Mouse (Mus musculus) left cerebral cortex, postnatal 10 days (tissue): ENCODE data around the gene Etfdh. TPM values are rescaled to one million over a fixed set of nuclear protein-coding genes. Genes with fewer than 3 reads are reported as not detected.
A peak's percentile ranks its signal among the peaks of the same experiment; 100 is the strongest.

Source experiments
- DNase-seq, 2 experiments: peaks; one replicate each; pipeline ENCODE4 v3.0.0; 2021 to 2022; ENCODE audit warnings: low spot score in 2 of 2, mixed read lengths in 1 of 2; ENCODE audit errors: extremely low spot score in 1 of 2
- intact Hi-C: fragments of 180-260 bp; cut with DNase I; formaldehyde crosslinking; loops from one replicate; pipeline ENCODE4 v1.15.1; 2025
- total RNA-seq, 2 experiments: library from RNA; stranded (reverse); gene quantifications; 2 replicates each; pipeline ENCODE4 v1.2.3; 2021

Gene Etfdh
- 10 to 100 TPM; 26.0 to 27.3 TPM for total RNA-seq

DNA sequence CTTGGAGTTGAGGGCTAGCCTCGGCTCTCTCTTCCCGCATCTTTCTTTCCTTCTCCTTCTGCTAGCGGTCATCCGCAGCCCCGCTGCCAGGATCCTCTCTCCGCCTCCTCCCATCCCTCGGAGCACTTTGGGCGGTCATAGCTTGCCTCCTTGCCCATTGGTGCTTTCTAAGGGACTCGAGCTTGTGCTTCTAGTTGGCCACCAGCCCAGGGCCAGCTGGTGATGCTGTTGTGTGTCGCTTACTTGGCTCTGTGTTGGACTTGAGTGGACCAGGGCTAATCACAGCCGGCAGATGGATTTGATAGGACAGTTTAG lies at the start of gene Etfdh:
Gene Etfdh (minus strand): TSS at position 85 of the 315 bp plus-strand sequence.
- DNase-seq = peak; percentile 68 to 87
- intact Hi-C loops = no loop called here

DNA sequence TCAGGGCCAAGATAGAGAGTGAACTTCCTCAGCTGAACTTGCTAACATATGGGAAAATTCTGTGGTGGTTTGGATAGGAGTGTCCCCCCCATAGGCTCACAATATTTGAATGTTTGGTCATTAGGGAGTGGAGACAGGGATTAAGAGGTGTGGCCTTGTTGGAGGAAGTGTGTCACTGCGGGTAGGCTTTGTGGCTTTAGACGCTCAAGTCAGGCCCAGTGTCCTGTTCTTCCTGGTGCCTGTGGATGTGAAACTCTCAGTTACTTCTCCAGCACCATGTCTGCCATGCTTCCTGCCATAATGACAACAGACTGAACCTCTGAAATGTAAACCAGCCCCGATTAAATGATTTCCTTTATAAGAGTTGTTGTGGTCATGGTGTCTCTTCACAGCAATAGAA lies 47.1 kb upstream of the Etfdh start:
- no peak for DNase-seq
- intact Hi-C loops = loop anchor here (10.0 kb wide), 1 partner anchor 68 kb away; no protein-coding TSS in a partner anchor

DNA sequence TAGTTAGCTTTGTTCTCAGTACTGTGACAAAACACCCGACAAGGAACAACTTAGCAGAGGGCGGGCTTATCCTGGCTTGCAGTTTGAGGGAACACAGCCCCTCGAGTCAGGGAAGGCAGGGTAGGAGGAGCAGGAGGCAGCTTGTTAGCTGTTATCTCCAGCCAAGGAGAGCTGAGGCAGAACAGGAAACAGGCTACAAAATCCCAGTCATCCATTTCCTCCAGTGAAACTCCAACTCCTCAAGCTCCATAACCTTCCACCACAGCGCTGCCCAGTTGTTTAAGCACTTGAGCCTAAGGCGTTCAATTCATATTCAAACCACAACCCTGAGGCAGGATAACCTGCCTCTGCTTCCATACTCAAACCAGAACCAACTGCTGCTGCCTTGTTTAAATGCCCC lies 45.3 kb upstream of the Etfdh start:
- no peak for DNase-seq
- intact Hi-C loops = loop anchor here (10.0 kb wide), 1 partner anchor 70 kb away; no protein-coding TSS in a partner anchor

DNA sequence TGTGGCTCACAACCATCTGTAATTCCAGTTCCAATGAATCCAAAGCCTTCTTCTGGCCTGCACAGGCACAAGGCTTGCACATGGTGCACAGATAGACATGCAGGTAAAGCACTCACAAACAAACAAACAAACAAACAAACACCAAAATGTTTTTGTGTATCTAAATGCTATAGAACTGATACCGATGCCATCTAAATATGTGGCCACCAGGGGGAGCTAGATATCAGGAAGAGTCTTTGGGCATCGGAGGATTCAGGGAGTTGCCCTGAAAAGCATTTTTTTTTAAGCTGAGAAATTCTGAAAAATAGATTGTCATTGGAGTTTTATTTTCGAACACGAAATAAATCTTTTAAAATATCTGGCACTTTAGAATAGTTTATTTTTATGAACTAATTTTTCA lies 43.8 kb upstream of the Etfdh start:
- peak; percentile 62 to 68 for DNase-seq
- intact Hi-C loops = loop anchor here (2.0 to 10.0 kb wide), 2 partner anchors 72 to 136 kb away; no protein-coding TSS in a partner anchor

DNA sequence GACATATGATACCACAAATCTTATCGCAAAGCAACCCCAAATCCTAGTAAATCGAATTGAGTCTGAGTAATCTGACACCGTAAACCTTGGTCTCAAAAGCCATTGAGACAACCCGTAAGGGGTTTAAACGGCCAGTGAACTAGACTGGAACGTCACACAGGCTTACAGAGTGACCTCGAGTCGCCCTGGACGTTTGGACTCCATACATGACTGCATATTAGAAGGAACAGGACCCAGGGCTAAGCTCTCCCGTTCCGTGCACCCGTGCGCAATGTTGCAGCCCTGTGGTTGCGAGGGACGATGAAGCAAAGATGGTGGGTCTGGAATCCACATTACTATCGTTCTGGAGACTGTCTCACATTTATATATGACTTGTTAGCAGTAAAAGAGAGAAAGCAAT lies 42.9 kb upstream of the Etfdh start:
- intact Hi-C loops = loop anchor here (2.0 to 10.0 kb wide), 2 partner anchors 73 to 137 kb away; no protein-coding TSS in a partner anchor
- no peak for DNase-seq

DNA sequence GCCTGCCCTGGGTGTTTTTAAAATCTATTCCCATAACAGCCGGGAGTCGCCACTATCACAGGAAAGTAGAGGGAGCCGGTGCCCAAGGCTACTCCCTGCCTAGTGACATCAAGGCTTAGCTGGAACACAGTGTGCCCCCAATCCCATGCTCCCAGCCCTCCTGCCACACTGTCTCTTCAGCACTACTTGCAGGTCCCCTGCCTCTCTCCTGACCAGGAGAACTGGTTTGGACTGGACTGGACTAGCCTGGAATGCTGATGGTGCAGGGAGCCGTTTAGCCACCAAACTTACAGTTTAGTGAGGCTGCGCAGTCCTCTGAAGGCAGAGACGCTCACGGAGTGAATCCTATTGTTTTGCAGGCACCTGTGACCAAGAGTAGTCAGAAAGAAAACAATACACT lies 41.3 kb upstream of the Etfdh start:
- DNase-seq = no peak
- intact Hi-C loops = loop anchor here (10.0 kb wide), 1 partner anchor 74 kb away; no protein-coding TSS in a partner anchor

DNA sequence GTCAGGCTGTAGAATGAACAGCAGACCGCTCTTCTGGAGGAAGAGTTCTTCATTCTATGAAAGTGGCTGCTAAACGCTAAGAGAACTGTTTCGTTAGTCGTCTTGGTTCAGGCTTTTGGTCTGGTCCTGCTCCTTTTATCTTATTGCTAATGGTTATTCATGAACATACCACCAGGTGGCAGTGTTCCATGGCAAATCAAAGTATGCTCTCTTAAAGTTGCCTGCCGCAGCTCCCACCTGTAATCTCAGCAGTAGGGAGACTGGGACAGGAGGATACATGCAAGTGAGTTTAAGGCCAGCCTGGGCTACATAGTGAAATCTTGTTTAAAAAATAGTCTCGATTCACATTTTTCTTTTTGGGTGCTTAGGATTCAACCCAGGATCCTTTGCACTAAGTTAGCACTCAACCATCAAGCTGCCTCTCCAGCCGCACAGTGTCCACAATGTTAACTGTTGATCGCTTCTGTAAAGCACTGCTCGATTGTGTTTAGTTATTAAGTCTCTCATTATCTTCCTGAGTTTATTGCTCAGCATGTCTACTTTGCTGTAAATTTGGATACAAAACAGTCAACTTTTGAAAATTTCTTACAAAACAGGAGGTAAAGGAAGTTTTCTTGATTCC lies 35.6 kb upstream of the Etfdh start:
- DNase-seq = peak; percentile 29 to 63
- intact Hi-C loops = loop anchor here (2.0 kb wide), 1 partner anchor 144 kb away; no protein-coding TSS in a partner anchor

DNA sequence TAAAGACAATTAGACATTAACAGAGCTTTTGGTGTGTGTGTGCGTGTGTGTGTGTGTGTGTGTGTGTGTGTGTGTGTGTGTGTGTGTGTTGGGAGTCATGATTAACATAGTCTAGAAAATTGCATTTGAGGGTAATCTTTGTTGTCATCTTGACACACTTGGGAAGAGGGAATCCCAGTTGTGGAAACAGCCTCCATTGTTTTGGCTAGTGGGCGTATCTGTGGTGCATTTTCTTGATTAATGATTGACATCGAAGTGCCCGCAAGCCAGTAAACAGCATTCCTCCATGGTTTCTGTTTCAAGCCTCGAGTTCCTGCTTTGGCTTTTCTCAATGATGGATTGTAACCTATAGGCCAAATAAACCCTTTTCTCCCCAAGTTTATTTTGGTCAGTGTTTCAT lies 27.4 kb upstream of the Etfdh start:
- intact Hi-C loops = no loop called here
- no peak for DNase-seq

DNA sequence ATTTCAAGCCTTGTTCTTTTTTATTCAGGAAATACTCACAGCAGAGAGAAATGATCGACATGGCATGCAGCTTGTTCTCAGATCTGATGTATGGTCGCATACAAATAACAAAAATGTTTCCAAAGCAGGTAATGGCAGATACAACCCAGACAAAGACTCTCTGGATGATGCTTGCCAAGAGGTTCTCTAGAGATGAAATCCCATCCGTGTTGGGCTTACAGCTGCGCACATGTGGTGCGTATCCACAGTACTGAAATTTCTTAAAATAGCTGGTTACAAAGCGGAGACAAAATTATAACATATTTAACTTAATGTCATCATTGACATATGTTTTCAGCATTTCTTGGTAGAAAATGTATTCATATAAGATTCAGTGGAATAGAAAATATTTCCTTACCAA lies 22.8 kb upstream of the Etfdh start:
- DNase-seq = no peak
- intact Hi-C loops = no loop called here

DNA sequence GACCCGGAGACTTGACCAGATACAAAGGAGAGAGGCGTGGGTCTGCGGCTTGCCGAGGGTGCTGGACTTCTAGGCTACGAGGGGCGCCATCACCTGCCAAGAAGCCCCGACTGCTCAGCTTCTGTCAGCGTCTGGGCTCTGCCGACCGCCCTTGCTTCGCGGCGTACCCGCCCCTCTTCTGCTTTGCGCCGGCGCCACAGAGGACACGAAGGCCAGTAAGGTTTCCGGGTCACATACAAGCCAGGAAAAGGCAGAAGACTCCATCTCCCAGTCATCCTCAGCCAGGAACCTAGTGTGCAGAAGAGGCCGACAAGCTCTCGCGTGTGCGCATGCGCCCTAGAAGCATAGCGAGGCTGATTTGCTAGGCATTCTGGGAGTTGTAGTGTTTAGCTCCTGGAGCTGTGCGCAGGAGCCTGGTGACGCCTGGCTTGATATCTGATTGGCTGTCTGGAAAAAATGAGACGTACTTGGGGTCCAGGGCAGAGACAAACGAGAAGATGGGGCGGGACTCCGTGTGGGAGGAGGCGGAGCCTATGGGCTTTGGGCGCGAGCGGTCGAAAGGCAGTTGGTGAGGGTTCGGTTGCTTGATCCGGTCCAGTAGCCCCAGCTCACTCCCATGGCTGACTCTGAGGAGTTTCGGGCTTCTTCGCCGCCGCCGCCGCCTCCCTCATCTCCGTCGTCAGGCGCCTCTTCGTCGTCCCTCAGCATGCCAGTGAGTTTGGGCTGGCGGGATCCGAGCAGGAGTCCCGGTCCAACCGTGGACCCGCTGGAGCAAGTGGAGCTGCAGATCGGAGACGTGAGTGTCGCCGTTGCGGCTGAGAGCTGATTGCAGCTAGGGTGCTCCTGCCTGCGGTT lies 512 bp downstream of the Etfdh start, which contains the start of gene 4930579G24Rik:
Gene 4930579G24Rik (plus strand): TSS at position 519 of the 855 bp plus-strand sequence.
- peak; percentile 96 to 98 for DNase-seq
- intact Hi-C loops = no loop called here

DNA sequence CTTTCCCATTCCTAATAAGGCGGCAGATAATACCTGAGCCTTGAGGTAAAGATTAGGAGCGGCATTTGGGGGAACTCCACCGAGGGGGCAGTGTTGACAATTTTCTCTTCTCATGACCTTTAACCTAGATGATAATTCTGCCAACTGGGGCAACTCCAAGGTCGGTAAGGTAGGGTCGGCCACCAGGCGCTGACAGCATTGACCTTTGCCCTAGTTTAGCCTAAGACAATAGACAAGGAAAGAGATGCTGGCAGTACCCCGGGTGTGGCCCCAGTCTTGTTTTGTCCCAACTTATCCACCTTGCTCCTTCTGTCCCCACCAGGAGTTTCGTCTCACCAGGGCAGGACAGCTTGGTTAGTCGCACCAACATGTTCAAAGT lies 1.1 kb downstream of the Etfdh start:
- intact Hi-C loops = no loop called here

DNA sequence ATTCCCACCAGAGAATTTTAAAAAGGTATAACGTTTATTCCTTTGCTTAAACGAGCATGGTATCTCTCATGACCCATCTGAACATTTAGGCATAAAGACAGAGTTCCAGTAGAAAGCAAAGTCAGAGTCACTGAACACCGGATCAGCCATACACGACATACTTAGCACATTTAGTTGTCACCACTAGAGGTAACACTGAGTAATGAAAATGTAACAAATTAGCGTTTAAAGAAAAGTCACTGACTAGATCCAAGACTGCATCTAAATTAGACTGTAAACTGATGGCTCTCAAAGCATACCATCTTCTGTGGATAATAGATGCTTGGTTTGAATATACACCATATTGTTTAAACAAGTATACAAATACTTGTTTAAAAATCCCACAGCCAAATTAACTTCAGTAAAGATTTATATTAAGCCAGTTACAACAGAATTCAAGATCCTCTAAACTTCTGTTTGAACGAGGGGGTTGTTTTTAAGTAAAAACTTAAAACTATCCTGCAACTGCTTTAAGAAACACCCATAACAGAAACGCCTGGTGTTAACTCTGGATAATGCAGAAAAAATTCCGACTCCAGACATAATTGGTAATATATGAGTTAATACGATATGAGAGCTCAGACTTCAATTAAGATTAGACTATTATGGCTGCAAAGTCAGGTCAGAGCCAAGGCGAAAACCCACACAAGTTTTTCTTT lies 1.7 kb downstream of the Etfdh start:
- intact Hi-C loops = no loop called here
- DNase-seq = no peak

More for the DNA sequence above, 1.1 kb downstream of the Etfdh start:
- no peak for DNase-seq

DNA sequence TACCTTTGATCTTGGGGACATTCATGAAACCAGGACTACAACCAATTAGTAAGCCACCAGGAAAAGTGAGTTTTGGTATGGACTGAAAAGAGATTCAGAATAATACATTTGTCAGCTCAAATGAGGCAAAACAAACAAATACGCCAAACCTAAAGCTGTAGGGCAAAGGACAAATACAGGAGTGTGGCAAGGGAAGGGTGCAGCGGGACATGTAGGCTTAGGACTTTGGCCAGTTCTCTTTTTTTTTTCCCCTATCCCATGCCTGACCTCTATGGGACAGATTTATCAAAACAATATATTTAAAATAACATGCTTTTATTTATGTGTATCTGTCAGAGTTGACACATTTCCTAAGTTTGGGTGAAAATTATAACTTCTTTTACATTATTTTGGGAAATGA lies 19.4 kb downstream of the Etfdh start:
- no peak for DNase-seq
- intact Hi-C loops = no loop called here

DNA sequence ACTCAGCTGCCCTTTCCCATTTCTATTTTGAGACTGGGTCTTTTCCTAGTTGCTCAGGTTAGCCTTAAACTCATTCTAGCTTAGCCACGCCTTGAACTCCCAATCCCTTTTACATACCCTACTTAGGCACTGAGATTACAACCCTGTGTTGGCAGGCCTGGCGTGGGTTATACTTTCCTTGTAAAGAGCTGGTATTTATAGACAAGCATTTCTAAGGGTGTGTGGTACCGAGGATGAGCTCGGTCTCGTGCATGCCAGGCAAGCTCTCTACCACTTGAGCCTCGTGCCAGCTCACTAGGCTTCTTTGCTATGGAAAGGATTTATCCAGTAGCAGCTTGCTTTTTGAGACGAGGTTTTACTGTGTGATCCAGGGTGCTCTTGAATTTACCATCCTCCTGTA lies 33.8 kb downstream of the Etfdh start:
- intact Hi-C loops = no loop called here
- no peak for DNase-seq

DNA sequence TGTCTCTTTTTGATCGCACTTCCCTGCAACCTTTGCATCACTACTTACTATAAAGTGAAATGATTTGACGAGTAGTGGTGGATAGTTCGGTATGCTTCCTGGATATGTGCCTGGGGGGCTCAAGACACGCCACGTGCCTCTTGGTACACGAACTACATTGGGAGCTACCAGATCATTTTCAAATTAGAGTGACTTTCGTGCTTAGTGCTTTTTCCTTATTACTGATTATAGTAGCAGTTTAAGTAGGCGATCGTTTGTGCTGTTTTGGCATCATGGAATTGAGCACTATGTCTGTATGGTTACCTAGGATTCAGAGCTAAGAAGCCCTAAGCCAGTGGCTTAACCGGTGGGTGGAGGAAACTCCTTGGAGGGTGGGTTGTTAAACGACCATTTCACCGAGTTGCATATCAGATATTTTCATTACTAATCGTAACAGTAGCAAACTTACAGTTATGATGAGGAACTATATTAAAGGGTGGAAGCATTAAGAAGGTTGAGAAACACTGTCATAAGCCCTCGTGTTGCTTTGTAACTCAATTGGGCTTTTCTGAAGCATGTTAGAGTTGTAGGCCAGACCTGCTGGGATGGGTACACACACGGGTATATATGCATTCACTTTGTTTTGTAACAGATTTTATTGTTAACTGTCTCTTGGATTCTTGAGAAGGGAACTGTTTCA lies 37.4 kb downstream of the Etfdh start:
- DNase-seq = no peak
- intact Hi-C loops = loop anchor here (5.0 kb wide), 1 partner anchor 635 kb away; no protein-coding TSS in a partner anchor

DNA sequence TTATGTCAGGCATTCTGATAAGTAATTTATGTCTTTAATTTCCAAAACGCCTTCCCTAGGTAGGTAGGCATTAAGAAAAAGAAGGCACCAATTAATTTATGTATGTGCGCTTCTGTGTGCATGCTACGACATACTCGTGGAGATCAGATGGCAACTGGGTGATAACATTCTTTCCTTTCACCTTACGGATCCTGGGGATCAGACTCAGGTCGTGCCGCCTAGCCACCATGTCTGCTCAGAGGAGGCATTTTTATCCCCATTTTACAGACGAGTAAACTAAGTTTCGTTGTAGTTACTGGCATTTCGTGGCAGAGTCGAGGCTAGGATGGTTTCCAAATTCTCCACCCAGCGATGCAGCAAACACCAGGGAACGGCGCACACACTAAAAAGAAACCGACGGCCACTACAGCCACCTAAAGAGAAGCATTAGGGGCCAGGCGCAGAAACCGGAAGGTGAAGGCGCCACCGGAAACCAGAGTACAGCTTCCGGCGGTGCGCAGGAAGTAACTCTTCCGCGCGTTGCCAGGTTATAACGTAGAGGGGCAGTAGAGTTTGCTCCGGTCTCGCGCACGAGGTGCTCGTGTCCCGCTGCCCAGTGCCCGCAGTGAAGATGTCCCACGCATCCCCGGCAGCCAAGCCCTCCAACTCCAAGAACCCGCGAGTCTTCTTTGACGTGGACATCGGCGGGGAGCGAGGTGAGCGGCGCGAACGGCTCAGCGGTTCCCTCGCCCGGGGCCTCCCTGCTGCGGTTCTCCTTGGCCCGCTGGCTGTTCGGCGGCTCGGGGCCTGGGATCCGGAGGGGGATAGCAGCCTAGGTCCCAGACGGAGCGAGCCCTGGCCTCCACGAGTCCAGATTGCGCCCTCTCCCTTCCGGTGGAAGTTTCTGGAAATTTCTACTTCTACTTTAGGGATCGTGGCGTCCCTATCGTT lies 38.2 kb downstream of the Etfdh start, which contains the start of gene Ppid:
Gene Ppid (plus strand): TSS at position 480 of the 930 bp plus-strand sequence.
- peak; percentile 71 to 87 for DNase-seq
- intact Hi-C loops = loop anchor here (5.0 kb wide), 1 partner anchor 634 kb away; no protein-coding TSS in a partner anchor

DNA sequence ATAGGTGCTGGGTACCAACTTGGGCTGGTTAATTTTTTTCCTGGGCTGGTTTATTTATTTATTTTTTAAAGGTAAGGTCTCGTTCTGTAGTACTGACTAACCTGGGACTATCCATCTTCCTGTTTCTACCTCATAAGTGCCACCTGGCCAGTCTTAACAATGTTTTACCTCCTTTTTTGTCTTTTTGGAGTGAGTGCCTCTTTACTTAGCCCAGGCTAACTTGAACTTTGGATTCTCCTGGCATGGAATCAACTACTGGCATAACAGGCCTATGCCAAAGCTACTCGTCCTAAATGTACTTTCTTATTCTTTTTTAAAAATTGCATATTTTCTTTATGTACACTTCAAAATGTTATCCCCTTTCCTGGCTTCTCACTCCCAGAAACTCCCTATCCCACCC lies 39.6 kb downstream of the Etfdh start:
- intact Hi-C loops = loop anchor here (5.0 kb wide), 3 partner anchors 87 to 632 kb away; no protein-coding TSS in a partner anchor
- DNase-seq = no peak
